Mouse (Mus musculus) heart, adult 11 months (tissue): ENCODE results near the gene Prrc2b.

Source experiments
- DNase-seq: peaks from one replicate; pipeline ENCODE4 v3.0.0; 2022

Prrc2b gene

DNA sequence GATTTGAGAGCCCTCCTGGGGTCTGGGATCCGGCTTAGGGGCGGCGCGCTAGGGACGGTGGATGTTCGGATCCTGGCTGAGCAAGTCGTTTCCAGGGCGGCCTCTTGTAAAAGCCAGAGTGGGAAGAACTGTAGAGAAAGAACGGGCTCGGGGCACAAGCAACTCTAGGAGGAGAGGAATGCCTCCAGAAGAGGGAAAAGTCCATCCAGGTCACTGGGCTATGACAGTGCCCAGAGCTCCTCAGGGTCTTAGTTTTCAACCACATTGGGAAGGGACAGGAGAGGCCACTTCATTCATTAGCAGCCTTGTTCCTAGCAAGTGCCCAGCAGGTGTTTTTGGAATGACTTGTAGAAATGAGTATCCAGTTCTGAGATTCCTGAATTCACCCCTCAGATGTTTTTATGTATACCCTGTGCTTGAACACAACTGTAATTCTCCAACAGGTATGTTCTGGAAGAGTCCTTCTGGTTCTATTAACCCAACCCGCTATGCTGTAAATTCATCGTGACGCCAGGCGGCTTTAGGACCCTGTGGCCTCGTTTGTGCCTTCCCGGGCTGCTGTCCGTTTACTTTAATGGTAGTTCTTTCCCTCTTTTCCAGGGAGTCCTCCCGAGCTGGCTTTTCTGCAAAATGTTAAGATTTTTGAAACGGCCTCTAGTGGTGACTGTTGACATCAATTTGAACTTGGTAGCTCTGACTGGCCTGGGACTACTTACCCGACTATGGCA, 86.0 kb downstream of the Prrc2b start:
- DNase-seq = peak; percentile 95

DNA sequence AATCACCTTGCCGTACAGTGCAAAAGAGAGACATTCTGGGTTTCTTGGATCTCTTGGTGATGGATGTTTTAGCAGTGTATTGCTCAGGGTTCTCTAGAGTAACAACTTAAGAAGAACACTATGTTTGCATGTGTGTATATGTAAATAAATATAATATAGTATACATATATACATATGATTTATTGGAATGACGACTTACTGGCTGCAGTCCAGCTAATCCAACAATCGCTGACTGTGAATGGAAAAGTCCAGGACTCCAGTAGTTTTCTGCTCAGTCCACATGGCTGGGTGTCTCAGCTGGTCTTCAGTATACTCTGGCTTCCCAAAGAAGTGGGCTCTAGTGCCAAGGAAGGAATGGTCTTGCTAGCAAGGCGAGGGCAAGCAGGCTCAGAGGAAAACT, 86.7 kb downstream of the Prrc2b start:
- DNase-seq = no peak

DNA sequence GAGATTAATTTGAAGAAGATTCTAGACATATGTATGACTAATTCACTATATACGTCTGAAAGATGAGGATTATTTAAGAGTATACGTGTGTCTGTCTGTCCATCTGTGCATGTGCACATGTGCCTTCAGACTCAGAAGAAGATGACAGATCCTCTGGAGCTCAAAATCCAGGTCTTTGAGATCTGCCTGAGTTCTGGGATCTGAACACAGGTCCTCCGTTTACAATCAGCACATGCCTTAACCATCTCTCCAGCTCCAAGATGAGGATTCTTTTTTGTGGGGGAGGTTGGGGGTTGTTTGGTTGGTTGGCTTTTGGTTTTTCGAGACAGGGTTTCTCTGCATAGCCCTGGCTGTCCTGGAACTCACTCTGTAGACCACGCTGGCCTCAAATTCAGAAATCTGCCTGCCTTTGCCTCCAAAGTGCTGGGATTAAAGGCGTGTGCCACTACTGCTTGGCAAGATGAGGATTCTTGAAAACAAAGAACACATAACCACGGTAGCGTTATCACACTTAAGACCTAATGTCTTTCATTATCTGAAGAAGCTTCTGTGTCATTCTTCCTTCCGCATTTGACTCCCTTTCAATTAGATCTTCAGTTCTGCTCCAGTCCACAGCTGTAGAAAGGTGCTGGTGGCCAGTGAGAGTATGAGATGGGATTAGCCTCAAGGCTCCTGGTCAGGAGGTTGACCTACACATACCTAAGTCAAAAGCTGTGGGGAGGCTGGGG, 88.0 kb downstream of the Prrc2b start:
- no peak for DNase-seq

DNA sequence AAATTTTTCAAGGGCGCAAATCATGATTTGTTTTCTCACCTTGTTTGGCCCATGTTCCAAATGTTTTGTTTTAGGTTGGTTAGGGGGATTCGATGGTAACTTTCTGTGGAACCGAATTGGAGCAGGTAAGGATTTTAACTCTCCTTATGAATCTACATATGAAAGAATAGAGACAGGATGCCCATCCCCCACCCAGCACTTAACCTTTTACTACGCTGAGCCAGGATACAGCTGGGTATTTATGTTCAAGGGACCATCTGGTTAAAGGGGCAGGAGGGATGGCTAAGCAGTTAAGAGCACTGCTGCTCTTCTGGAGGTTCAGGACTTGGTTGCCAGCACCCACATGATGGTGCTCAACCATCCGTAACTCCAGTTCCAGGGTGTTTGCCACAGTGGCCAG, 89.7 kb downstream of the Prrc2b start:
- DNase-seq = no peak

DNA sequence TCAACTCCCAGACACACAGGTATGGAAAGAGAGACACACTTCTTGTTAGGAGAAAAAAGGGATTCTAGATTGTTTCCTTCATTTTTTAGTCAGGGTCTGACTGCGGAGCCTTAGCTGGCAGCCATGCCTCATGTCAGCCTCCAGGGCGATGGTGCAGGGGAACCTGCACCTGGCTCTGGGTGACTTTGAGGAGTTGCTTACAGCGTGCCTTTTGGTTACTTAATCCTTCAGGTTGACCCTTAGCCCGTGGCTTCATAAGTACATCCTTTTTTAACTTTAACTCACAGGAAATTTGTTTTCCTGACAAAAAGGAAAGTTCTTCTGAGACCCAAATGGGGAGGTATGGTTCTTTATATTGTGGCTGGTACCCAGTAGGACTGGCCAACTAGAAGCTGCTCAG, 92.1 kb downstream of the Prrc2b start:
- DNase-seq = no peak

DNA sequence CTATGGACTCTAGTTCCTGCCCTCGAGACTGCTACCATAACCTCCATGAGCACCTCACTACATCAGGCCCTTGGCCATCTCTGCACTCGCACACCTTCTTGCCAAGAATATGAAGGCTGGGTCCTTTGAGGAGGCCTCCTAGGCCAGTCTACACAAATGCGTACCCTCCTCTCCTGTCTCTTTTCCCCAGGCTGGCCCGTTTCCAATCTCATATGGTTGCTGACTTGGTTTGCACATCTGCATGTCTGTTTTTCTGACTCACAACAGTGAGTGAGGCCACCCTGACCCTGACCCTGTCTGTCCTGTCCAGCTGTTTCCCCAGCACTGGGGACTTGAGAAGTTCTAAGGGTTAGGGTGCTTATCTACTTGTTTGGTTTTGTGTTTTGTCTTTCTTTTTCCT, 95.9 kb downstream of the Prrc2b start:
- DNase-seq = no peak

DNA sequence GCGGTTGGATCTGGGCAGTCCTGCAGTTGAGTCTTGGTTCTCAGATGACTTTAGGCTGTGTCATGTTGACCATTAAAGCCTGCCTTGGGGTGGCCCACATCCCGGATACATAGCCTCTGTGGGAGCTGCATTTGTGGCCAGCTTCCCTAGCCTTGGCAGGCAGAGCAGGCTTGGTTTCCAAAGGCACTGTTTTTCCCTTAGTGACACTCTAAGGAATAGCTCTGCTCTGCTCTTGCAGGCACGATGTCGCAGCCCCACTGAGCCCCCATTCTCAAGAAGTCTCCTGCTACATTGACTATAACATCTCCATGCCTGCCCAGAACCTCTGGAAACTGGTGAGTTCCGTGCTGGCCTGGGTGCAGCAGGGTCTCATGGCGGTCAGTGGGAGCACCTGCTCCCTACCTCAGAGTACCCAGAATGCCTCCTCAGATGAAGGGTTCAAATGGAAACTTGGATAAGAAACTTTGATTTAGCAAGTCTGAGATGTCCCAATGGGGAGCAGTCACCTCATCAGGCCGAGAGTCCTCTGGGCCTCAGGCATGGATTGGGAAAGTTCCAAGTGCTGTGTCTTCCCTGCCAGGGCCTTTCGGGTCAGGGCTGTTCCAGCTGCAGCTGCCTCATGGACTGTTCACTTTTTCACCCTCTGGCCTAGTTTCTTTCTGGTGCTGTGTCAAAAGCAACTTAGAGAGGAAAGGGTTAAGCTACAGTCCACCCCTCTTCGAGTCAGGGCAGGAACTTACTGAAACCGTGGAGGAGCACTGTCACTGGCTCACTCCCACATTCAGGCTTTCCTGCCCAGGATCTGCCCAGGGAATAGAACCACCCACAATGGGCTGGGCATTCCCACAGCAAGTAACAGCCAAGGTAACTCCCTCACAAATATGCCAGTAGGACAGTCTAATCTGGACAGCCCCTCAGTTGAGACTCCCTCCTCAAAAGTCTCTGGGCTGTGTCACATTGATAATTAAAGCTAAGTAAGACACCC, 97.8 kb downstream of the Prrc2b start:
- DNase-seq = no peak

DNA sequence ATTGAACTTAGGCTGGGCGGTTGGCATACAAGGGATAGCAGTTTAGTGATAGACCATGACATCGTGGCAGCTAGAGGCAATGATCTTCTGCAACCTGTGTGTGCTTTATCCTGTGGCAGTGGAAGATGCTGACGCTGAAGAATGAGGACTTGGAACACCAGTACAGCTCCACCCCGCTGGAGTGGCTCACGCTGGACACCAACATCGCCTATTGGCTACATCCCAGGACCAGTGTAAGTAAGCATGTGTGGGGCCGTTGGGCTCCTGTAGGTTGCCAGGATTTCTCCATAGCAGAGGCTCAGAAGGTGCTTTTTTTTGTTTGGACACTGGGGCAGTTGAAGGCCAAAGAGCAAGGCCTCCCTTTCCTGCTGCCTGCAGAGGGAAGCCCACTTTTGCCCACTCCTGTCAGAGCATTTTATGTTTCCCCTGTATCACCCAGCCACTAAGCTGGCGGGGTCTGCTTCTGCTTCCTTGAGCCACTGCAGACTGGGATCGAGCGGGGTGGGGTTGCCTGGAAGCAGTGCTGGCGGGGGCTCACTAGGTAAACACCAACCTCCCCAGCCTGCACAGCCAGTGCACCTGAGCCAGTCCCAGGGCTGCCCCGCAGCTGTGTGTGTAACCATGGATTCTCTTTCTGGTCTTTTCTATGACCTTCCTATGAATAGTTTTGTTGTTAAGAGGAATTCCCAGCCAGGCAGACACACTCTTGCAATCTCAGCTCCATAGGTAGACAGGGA, 101.1 kb downstream of the Prrc2b start:
- peak; percentile 94 for DNase-seq

DNA sequence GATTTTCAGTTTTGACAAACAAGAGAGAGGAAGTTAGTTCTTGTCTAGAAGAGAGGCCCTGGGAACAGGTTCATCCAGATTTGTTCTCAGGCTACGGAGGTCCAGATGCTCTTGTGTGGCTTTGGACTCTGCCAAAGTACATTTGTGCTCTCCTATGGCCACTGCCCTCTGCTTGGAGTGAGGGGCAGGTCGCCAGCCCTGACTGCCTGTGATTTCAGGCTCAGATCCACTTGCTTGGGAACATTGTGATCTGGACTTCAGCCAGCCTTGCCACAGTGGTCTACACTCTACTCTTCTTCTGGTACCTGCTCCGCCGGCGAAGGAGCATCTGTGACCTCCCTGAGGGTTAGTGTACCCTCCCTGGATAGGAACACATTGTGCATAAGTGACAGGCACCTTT, 101.8 kb downstream of the Prrc2b start:
- DNase-seq = peak; percentile 94

DNA sequence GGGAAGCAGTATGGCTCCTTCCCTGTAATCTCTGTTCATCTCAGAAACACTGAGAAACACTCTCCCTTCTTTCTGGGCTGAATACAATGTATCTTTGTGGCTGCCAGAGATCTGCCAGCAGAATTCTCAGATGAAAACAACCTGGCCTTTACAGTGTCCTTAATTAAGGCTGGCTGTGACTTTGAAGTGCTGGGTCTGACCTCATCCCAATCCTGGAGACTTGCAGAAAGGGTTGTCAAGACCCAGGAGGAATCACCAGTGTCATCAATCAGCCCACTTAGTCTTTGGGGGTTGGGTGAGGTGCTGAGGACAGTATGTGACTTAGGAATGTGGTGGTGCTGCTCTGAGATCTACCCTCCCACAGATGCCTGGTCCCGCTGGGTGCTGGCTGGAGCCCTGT, 102.5 kb downstream of the Prrc2b start:
- DNase-seq = no peak

DNA sequence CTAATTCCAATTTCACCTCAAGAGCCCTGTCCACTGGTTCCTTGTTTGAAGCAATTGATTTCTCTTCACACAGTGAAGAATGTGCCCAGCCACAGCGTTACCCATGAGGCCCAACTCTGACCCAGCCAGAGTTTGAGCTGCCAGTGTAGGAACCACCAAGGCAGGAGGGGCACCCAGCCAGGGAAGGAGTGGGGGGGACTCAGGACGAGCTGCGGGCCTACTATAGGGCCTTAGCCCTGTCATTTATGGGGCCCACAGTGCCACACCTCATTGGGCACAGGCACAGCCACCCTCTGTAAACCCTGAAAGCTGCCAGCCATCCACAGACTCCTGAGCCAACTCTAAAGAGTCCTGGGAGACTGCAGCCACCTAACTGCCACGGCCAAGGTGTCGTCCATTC, 103.7 kb downstream of the Prrc2b start:
- no peak for DNase-seq

DNA sequence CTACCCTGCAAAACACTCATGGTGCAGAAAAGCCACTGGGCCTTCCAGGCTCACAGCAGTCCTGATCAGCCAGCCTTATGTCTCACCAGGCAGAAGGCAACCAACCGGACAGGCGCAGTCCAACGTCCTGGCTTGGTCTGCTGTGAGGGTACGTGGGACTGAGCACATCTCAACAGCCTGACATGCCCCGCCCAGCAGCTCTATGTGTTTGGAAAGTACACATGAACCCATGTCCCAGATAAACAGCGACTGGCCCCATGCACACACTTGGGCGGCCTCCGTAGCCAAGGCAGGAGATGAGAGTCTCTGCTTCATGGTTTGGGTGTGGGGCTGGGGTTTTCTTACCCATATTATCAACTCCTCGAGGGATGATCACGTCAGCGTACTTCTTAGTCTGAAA, 105.4 kb downstream of the Prrc2b start:
- peak; percentile 92 for DNase-seq

DNA sequence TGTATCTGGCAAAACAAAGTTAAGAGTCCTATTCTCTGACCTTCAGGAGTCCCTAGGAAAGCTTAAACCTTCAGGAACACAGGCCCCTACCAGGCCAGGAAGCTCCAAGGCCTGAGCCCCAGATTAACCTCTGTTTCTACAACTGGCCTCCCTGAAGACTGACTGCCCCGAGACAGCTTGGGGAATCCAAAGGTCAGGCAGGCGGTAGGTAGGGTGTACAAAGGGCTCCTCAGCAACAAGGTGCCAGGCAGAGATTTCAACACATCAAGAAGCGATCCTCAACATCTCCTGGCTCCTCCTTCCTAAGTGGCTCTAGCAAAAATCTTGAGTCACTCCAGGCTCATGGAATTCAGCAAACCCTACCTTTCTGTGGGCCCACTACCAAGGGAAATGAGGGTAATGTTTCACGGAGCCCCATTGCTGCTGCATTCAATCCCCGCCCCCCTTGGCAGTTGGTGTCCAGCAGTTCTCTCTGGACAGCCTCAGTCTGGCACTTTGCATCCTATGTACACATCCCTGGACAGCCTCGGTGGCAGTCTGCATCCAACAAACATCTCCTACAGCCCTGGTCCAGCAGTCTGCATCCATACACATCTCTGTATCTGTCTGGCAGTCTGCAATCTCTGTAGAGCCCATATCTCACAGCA, 108.1 kb downstream of the Prrc2b start:
- no peak for DNase-seq

DNA sequence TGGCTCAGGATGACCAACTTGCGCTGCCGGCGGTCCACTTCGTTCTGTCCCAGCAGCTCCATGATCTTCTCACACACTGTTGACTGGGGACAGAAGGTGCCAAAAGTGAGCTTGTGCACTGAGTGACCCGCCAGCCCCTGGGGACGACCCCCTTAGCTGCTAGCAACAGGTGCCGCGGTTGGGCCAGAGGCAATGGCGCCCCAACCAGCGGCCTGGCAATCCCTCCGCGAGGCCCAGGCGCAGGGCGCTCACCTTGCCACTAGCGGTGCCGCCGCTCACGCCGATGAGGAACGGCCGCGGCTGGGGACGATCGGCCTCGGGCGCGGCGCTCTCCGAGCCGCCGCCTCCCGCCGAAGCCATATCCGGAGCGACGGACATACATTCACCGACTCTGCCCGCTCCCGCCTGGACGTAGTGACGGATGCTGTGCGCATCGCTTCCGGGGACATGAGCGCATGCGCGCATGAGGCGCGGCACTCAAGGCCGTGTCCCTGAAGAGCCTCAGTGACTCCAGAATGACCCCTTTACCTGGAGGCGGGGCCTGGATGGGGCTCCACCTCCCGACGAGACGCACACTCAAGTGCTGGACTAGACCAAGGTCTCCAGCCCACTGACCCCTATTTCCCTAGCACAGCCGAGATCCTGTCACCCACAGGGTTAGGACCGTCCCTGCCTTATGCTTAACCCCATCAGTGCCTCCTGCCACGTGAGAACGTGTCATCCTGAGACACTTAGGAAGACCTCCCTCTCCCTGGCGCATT, 109.0 kb downstream of the Prrc2b start, which contains the start of gene Uck1:
Gene Uck1, minus strand, starts transcription at position 503 of the 761 bp plus-strand sequence.
- peak; percentile 99 for DNase-seq

DNA sequence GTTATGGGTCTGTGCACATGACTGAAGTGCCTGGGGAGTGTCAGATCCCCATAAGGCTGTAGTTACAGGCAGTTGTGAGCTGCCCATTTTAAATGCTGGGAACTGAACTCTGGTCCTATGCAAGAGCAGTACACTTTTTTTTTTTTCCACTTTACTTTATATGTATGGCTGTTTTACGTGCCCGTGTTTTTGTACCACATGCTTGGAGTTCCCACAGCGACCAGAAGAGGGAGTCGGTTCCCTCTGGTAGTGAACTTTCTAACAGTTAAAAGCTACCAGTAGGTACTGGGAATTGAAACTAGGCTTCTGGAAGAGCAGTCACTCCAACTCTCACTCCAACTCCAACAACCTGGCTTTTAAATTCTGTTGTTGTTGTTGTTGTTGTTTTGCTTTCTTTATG, 109.8 kb downstream of the Prrc2b start:
- DNase-seq = no peak

DNA sequence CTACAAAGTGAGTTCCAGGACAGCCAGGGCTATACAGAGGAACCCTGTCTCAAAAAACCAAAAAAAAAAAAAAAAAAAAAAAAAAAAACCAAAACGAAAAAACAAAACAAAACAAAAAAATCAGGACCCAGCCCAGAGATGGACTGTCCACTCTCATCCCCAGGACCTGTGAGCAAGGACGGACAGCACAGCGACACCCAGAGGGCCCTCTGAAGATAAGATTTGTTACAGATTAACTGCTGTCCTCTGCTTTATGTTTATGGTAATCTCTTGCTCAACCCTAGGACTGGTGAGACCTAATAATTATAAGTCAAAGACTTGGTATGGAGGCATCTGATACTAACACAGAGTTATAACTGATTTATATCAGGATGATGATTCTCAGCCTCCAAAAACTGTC, 124.9 kb downstream of the Prrc2b start:
- no peak for DNase-seq

DNA sequence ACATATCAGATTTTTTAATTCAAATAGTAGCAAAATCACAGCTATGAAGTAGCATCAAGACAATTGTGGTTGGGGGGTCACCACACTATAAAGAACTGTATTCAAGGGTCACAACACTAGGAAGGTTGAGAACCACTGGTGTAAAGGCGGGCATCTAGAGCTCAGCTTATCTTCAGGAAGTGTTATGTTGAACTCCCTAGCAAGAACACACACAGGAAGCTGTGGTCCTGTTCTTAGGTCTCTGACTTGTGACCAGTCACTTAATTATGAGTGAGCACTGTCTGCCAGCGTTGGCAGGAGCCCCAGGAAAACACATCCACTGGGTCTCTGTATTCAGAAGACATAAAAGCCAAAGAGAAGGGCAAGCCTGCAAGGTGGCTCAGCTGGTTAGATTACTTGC, 131.4 kb downstream of the Prrc2b start:
- DNase-seq = no peak

DNA sequence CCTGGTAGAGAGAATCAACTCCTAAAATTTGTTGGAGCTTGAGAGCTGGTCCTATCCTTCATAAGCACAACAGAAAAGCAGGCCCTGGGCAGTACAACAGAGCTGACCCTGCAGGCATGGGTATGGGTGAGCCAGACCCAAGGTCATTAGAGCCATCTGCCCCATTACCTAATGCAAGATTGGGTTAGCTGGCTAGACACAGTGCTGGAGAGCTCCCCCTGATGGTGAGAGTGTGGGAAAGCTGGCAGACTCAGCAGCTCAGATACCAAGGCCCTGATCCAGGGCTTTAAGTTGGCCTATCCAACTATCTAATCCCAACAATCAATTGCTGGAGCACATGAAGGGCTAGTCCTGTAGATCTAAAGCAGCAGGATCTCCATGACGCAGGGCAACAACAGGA, 131.8 kb downstream of the Prrc2b start:
- peak; percentile 92 for DNase-seq

DNA sequence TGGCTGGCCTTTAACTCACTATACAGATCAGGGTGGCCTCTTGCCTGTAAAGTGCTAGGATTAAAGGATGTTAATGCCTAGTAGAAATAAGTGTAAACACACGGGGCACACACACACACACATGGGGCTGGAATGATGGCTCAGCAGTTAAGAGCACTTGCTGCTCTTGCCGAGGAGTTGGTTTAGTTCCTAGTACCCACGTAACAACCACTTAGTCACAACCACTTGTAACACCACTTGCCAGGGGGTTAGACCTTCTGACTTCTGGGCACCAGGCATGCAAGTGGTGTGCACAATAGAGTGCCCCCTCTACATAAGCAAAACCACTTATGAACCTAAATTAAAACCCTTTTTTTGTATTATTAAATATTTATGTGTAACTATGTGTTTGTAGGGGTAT, 133.1 kb downstream of the Prrc2b start:
- no peak for DNase-seq
